Mouse (Mus musculus) brain, embryonic 18.5 days (tissue): ENCODE data around the gene Plce1.

Experiments
- DNase-seq: peaks from one replicate; pipeline ENCODE4 v3.0.0-alpha.2; 2012; ENCODE audit warnings: low read depth, low spot score

The Plce1 gene

DNA sequence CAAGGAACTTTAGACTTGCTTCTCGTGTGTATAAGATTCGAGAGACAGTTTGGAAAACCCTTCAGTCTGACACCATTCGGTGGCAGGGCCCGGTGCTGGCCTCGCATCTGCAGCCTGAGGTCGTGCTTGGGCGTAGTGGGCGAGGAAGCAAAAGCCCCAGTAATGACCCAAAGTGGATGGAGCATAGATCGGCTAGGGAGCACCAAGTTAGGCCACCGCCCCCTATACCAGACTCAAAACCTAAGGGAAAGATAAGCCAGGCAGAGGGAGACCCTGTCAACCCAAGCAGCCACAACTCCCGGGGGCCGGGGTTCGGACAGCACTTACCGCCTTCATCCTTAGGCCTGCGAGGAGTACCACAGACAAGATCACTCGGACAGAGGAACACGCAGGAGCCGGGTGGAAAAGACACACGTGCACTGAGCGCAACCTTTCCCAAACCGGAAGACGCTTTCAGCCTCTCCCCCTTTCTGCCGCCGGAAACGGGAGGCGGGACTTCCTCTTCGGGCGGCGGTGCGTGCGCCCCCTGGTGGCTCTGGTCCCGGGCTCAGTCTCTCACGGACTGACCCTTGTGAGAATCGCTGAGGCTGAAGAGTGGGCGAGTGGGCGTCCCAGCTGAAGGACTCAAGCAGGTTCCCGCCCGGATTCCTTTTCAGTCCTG is 338.0 kb downstream of the Plce1 start, which contains the start of gene Noc3l:
TSS of gene Noc3l (minus strand) at position 472 of the 661 bp plus-strand sequence.
- peak; percentile 70 for DNase-seq

DNA sequence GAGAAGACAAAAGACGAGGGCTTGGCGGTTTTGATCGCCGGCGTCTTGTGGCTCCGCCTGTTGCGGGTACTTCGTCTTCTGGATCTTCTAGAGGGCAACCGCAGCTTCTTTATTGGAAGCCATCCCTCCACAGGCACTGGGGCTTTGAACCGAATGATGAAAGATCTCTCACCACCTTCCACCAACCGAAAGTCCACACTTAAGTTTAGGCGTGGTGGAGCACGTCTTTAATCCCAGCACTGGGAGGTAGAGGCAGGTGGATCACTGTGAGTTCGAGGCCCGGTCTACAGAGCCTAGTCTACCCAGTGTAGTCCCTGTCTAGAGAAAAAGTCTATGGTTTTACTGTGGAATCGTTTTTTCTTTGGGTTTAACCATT is 338.5 kb downstream of the Plce1 start:
- no peak for DNase-seq

DNA sequence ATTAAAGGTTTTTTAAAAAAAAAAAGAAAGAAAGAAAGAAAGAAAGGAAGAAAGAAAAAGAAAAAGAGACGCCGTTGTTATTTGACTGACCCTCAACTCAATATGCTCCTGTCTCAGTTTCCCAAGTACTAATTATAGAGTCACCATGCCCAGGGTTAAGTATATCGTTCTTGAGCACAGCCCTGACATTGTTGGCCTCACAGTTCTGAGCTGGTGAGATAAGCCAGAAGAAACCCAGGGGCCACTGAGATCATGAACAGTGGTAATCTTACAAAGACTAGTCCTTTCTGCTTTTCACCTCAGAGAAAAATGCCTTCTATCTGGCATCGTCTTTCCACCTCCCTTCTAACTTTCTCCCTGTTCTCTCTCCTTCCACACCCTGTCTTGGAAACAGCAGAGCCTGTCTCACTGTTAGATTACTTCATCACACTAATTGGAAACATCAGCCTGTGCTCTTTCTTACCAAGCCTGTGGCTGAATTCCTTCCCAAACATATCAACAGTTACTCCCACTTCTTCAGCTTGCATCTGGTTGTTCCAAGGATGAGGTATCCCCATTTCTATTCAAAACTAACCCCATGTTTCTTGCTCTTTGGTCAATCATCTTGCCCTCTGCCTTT is 339.4 kb downstream of the Plce1 start:
- no peak for DNase-seq

DNA sequence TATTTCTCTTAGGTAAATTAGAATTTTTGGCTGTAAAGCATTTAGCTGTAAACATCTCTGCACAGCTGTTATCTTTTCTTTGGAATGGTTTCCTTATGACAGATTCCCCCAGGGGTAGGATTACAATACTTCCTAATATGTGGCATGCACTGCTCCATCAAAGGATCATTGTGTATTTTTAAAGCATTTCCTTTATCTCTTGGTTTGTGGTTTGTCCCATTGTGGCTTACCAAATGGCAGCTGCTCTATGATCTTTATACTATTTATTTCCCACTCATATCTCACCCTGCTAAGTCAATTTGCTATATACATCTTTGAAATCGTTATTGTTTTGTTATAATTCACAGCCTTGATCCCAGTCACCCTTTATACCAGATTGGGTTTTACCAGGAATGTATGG is 352.3 kb downstream of the Plce1 start:
- DNase-seq = no peak
